Mouse (Mus musculus) naive thymus-derived CD4-positive, alpha-beta T cell, adult 2 months (primary cell): Measurements from ENCODE around the gene Nkiras1.
A peak's percentile ranks its signal among the peaks of the same experiment; 100 is the strongest.

ENCODE experiments used
- DNase-seq: peaks from one replicate; pipeline ENCODE4 v3.0.0-alpha.2; 2011; ENCODE audit warnings: low read depth

The Nkiras1 gene

DNA sequence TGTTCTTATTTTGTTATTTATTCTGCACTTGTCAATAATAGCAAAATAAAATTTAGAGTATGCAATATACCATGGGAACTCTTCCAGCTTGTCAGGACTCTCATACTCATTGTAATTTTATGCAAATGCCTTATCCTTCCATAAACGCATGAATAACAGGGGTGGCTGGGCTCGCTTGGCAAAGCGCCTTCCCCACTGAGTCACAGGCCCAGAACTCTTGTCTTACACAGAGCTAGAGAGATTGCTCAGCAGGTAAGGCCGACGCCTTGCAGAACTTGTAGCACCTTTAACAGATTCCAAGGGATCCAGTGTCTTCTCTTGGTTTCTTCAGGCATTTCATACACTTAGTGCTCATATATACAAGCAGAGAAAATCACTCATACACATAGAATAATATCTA is 9.4 kb downstream of the Nkiras1 start:
- no peak for DNase-seq

- DNase-seq, result peak; percentile 57
Observed at GRCm38 (mm10) chr14:18284581-18284980, 13.6 kb downstream of the Nkiras1 start.

DNA sequence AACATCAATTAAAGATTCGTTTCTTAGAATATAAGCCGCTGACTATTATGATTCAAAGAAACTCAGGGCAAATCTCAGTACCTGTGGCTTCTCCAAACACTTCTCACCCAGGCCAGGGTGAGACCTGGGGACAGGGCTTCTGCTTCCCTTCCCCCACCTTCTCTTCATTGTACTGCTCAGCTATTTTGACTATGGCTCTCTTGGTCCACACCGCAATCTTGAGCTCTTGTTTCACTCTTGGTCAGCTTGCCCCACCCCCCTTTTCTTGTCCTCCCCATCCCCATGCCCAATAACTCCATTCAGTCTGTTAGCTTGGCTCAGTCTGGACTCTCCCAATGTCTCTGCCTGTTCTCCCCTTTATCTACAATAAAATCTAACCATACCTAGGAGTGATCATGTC is 14.5 kb downstream of the Nkiras1 start:
- no peak for DNase-seq

DNA sequence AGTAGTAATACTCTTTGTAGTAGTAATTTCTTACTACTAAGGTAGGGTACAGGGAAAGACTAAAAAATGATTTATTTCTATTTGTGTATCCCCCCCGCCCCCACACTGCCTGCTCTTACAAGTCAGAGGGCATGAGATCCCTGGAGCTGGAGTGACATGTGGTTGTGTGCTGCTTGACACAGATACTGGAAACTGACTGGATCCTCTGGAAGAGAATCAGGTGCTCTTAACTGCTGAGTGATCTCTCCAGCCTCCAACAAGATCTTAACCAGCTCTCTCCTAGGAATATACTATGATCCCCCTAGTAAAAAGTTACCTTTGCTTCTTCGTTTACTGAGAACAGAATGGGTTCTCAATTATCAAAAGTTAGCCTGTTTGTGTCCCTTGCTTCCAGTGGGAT is 15.5 kb downstream of the Nkiras1 start:
- DNase-seq, result no peak

- no peak for DNase-seq
Observed at GRCm38 (mm10) chr14:18287391-18287790, 16.5 kb downstream of the Nkiras1 start.

DNA sequence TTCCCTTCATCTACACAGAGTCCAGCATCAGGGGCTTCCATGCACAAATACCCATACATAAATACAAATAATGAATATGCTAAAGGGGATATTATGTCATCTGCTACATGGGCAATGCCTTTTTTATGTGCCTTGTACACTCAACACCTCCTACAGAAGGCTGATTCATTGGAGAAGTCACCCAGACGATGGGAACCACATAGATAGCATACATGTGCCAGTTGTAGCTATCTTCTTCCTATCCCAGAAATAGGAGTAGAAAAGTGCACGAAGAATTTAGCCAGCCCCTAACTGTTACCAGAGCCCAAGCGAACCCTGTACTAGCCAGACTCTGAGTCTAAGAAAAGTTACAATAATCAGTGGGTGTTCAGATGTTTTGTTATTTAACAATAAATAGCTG is 21.2 kb downstream of the Nkiras1 start:
- no peak for DNase-seq

- no peak for DNase-seq
Observed at GRCm38 (mm10) chr14:18292578-18292977, 21.6 kb downstream of the Nkiras1 start.

DNA sequence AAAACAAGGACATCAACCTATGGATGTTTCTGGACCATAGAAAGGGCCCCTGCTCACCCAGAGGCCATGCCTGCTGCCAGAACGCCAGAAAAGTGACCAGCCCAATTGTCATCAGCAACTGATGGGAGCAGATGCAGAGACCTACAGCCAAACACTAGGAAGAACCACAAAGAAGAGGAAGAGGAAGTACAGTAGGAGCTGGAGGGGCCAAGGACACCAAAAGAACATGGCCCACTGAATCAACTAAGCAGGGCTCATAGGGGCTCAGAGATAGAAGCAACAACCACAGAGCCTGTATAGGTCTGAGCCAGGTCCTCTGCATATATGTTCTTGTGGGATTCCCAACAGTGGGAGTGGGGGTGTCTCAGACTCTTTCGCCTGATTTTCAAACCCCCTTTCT is 26.5 kb downstream of the Nkiras1 start:
- DNase-seq, result no peak

GRCm38 (mm10) chr14:18298874-18299273 is 27.9 kb downstream of the Nkiras1 start:
- DNase-seq, result no peak

DNA sequence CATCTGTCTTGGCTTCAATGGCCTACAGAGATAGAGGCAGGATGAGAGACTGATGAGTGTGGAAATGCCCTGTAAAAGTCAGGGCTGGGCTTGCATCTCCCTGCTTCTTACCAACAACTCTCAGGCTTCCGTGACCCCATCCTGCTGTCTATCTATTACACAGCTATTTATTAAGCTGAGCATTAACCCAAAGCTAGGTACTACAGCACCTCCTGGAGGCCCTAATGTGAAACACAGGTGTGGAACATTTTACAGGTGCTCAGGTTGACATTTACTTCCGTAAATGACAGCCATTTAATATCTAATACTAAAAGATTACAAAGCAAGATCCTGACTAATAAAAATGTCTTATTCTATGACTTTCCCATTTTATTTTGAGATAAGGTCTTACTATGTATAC is 29.7 kb downstream of the Nkiras1 start:
- peak; percentile 41 for DNase-seq

DNA sequence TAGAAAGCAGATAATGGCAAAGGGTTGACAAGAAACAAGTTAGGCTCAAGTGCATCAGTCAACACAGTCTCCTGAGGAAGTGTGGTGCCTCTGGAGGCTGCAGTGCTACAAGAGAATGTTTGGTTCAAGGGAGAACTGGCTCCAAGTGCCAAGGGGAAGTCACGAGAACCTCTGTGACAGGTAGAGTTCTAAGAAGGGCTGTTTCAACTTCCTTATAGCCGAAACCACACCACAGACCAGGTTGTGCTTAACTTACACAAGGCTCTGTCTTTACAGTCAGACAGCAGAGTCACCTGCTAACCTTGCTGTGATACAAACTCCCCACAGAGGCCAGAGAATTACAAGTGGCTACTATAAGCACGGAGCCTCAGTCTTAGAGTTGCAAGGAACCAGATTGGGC is 30.7 kb downstream of the Nkiras1 start:
- peak; percentile 55 for DNase-seq

DNA sequence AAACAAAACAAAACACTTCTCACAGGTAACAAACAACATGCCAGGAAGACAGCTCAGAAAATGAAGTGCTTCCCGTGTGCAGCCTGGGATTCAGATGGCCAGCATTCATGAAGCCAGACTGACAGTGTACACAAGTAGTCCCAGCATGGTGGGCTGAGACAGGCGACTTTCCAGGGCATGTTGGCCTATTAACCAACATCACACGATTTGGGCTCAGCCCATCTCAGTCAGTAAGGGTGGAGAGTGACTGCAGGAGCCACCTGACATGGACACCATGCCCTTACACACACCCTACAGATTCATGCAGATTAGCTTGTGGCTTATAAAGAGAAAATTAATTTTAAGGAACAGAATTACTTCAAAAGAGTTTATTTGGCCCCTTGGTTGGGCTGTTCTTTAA is 31.8 kb downstream of the Nkiras1 start:
- DNase-seq, result no peak

- no peak for DNase-seq
Observed at GRCm38 (mm10) chr14:18303262-18303661, 32.3 kb downstream of the Nkiras1 start.

- no peak for DNase-seq
Observed at GRCm38 (mm10) chr14:18304165-18304564, 33.2 kb downstream of the Nkiras1 start.

DNA sequence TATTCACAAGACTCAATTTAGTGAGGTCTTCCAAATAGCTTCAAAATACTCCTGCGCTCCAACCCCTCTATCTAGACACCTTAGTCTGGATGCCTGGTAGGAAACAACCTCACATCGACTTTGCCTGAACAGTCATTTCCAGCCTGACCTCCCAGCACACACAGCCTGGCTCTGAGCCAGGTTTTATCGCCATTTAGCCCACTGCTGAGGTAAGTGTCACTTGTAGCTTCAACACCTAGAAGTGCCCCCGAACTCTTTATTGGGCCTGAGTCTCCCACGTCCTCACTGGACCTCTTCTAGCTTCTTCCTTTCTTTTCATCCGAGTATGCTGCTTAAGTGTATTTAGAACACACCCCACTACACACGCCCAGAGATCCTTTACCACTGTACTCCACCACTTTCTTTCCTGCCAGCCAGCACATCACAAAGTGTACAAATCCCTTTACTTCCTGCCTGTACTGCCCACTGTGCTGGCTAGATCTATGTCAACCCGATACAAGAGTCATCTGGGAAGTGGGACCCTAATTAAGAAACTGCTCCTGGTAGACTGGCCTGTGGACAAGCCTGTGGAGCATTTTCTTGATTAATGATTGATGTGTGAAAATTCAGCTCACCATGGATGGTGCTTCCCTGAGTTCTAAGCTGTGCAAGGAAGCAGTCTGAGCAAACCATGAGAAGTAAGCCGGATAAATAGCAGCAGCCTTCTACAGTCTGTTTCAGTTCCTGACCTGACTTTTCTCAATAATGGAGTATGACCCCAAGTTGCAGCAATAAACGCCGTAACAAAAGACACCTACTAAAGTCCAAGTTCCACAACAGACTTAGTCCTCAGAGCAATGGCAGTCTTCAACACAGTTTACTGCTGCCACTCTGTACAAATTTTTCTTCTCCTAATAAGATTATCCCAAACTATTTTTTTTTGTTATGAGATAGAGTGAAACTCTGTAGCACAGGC is 46.8 kb downstream of the Nkiras1 start:
- DNase-seq, result no peak

DNA sequence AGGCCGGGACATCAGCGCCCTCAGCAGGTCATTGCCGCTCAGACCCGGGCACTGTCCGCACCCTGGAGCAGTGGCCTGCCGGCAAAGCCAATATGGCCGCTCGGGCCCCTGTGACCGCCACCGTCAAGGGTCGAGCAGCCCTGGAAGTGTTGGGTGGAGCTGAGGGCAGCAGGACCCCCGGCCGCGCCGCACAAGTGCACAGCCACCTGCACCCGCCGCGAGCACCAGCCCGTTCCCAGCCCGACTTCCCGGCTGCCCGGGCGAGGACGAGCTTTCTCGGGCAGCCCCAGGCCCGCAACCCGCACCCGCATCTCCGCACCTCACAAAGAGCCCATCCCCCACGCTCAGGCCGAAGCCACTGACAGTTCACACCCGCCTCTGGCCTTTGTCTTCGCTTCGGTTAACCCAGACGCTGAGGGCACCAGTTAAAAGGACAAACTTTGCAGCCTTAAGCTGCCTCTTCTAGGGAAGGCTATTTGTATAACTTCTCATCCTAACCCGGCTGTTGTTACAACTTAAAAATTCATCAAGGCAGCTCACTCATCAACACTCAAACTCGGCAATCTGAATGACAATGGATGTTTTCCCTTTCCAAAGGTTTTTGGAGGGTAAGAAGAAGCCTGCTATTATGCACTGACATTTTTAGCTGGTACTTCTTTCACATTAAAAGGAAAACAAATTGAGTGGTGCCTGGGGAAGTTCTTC is 56.2 kb downstream of the Nkiras1 start:
- DNase-seq, result no peak

- peak; percentile 52 for DNase-seq
Observed at GRCm38 (mm10) chr14:18330789-18331692, 60.1 kb downstream of the Nkiras1 start.

DNA sequence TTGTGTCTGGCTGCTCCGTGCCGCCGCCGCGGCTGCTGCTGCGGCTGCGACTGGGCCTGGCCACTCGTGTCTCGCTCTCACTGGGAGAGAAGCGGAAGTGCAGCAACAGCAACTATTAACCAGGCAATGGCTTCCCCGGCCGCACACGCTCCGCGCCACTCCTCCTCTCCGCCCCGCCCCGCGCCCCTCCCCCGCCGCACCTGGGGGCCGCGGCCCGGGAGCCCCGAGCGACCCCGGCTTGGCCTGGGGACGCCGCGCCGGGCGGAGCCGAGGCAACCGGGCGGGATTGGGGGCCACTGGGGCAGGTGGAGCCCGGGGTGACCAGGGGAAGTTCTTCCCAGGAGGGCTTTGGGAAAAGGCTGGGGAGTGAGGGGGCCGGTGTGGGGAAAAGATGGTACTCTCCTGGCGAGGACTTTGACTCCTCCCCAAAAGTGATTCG is 60.8 kb downstream of the Nkiras1 start, which contains the start of gene Ube2e1:
Gene Ube2e1, minus strand, starts transcription at position 167 of the 439 bp plus-strand sequence.
- DNase-seq, result peak; percentile 82
